In genomic region chr1:53824446-53825337, GRCm38 (mm10) we compare ENCODE assay signal across 13 mouse cellular contexts. TPM values are rescaled to one million over a fixed set of nuclear protein-coding genes. Genes with fewer than 3 reads are reported as not detected.
DNase-seq lines count a peak whose midpoint lies in the region; ATAC-seq and TF ChIP-seq lines count a peak whose summit lies in the region.
"Had no signal": no experiment of that assay in that cellular context is flagged by ENCODE, and none has a peak within 500 bp of the region (broad histone marks: within the 10 kb centered on the region; RNA-seq: fewer than 3 reads in every experiment).

No protein-coding gene starts in this region.

- no peak for DNase-seq in spleen, adult 2 months (ENCODE audit: low read depth in 1 of 2, low spot score in 2 of 2)
- DNase-seq in spleen, postnatal 10 days (ENCODE audit: low spot score in 2 of 2): no peak
- DNase-seq in left cerebral cortex, postnatal 14 days (ENCODE audit: low spot score in 2 of 2): no peak
- DNase-seq: gastrocnemius, postnatal 10 days had no signal

- H3K27ac ChIP-seq in intestine, postnatal 0 days (ENCODE audit: low read depth, low read length): no peak overlapping the region
- H3K27ac ChIP-seq in intestine, embryonic 15.5 days: no peak overlapping the region
- peak overlapping the region; percentile 99 for H3K27ac ChIP-seq in spleen, adult 2 months (ENCODE audit: insufficient read depth, low read length)
- peak overlapping the region; percentile 89; the same call in 1 of the 2 replicates for H3K27ac ChIP-seq in embryonic fibroblast, embryonic 13.5 days (ENCODE audit: insufficient read depth, low read length)
- H3K27ac ChIP-seq in neural tube, embryonic 15.5 days (replicated peaks): peak overlapping the region; percentile 54; the same call in 1 of the 2 replicates
- H3K27ac ChIP-seq in midbrain, embryonic 16.5 days (ENCODE audit: low read length): no peak overlapping the region

- intact Hi-C loops in left cerebral cortex, postnatal 14 days (cut with DNase I): no loop called here

- H3K4me3 ChIP-seq in intestine, postnatal 0 days (ENCODE audit: low read depth, low read length): no peak overlapping the region
- H3K4me3 ChIP-seq in intestine, embryonic 15.5 days (replicated peaks): no peak overlapping the region
- no peak overlapping the region for H3K4me3 ChIP-seq in spleen, adult 2 months (ENCODE audit: extremely low read depth, insufficient read depth, insufficient read length)
- no peak overlapping the region for H3K4me3 ChIP-seq in embryonic fibroblast, embryonic 13.5 days (ENCODE audit: insufficient read depth, low read length)
- no peak overlapping the region for H3K4me3 ChIP-seq in neural tube, embryonic 15.5 days (replicated peaks)
- H3K4me3 ChIP-seq in midbrain, embryonic 16.5 days (ENCODE audit: low read depth, low read length): no peak overlapping the region

- TF ChIP-seq POLR2A in spleen, adult 2 months (IDR thresholded peaks at IDR 0.05; ENCODE audit: low read depth, low read length): no peak
- TF ChIP-seq POLR2A in embryonic fibroblast, embryonic 13.5 days (IDR thresholded peaks at IDR 0.05; ENCODE audit: low read depth, low read length): no peak

- no peaks in the 10 kb centered on the region for H3K36me3 ChIP-seq in intestine, postnatal 0 days (ENCODE audit: control insufficient read depth, insufficient read depth)
- no peaks in the 10 kb centered on the region for H3K36me3 ChIP-seq in intestine, embryonic 15.5 days
- H3K36me3 ChIP-seq in spleen, adult 2 months (ENCODE audit: control insufficient read depth, insufficient read depth, low read length): no peaks in the 10 kb centered on the region
- H3K36me3 ChIP-seq in neural tube, embryonic 15.5 days: no peaks in the 10 kb centered on the region; the same call in 1 of the 2 replicates
- peaks cover 3% of the 10 kb centered on the region; the same call in 1 of the 2 replicates for H3K36me3 ChIP-seq in midbrain, embryonic 16.5 days (ENCODE audit: control insufficient read depth, insufficient read depth, low read length)
- H3K36me3 ChIP-seq: embryonic facial prominence, embryonic 15.5 days; limb, embryonic 13.5 days; midbrain, embryonic 10.5 days had no signal

- no peak for ATAC-seq in intestine, postnatal 0 days
- ATAC-seq in intestine, embryonic 15.5 days: no peak
- ATAC-seq in neural tube, embryonic 15.5 days (ENCODE audit: low FRiP score): no peak
- ATAC-seq in midbrain, embryonic 16.5 days: no peak

- H3K4me2 ChIP-seq in intestine, postnatal 0 days (replicated peaks; ENCODE audit: low read depth): 0 out of 2 replicates have a peak overlapping the region, but pooled peaks have one; percentile 61
- no peak overlapping the region for H3K4me2 ChIP-seq in intestine, embryonic 15.5 days (replicated peaks)
- no peak overlapping the region for H3K4me2 ChIP-seq in neural tube, embryonic 15.5 days
- no peak overlapping the region for H3K4me2 ChIP-seq in midbrain, embryonic 16.5 days (ENCODE audit: low read length)

- no peak for TF ChIP-seq CTCF in intestine, postnatal 0 days (IDR thresholded peaks at IDR 0.05; ENCODE audit: low read depth)
- no peak for TF ChIP-seq CTCF in spleen, adult 2 months (IDR thresholded peaks at IDR 0.05; ENCODE audit: extremely low read depth, insufficient read depth, insufficient read length, insufficient replicate concordance)
- TF ChIP-seq CTCF in embryonic fibroblast, embryonic 13.5 days (IDR thresholded peaks at IDR 0.05; ENCODE audit: borderline replicate concordance, insufficient read depth, low read length): no peak

- WGBS in intestine, postnatal 0 days: 68% methylated on average over 9 of the region's 9 CpGs
- WGBS in intestine, embryonic 15.5 days: 79% methylated on average over 9 of the region's 9 CpGs
- 59% methylated on average over 9 of the region's 9 CpGs for WGBS in spleen, adult 2 months
- 81% methylated on average over 9 of the region's 9 CpGs for WGBS in neural tube, embryonic 15.5 days
- WGBS in midbrain, embryonic 16.5 days: 66% methylated on average over 9 of the region's 9 CpGs

- no peaks in the 10 kb centered on the region for H3K9me3 ChIP-seq in intestine, postnatal 0 days (ENCODE audit: control insufficient read depth)
- no peaks in the 10 kb centered on the region for H3K9me3 ChIP-seq in intestine, embryonic 15.5 days
- no peaks in the 10 kb centered on the region for H3K9me3 ChIP-seq in neural tube, embryonic 15.5 days (replicated peaks)
- no peaks in the 10 kb centered on the region for H3K9me3 ChIP-seq in midbrain, embryonic 16.5 days (replicated peaks; ENCODE audit: control insufficient read depth, low read length, poor library complexity, severe bottlenecking)
- H3K9me3 ChIP-seq: embryonic facial prominence, embryonic 15.5 days; limb, embryonic 13.5 days; midbrain, embryonic 10.5 days had no signal

- H3K27me3 ChIP-seq in intestine, postnatal 0 days (replicated peaks; ENCODE audit: control insufficient read depth, insufficient read depth, low read length): no peaks in the 10 kb centered on the region
- H3K27me3 ChIP-seq in intestine, embryonic 15.5 days (replicated peaks): no peaks in the 10 kb centered on the region
- H3K27me3 ChIP-seq in spleen, adult 2 months (ENCODE audit: control insufficient read depth, insufficient read depth, low read length): no peaks in the 10 kb centered on the region
- no peaks in the 10 kb centered on the region for H3K27me3 ChIP-seq in neural tube, embryonic 15.5 days (replicated peaks)
- no peaks in the 10 kb centered on the region; the same call in 1 of the 2 replicates for H3K27me3 ChIP-seq in midbrain, embryonic 16.5 days (ENCODE audit: control insufficient read depth, insufficient read depth, low read depth, low read length)
- H3K27me3 ChIP-seq: embryonic facial prominence, embryonic 15.5 days; limb, embryonic 13.5 days; Patski had no signal

- no peak overlapping the region for H3K9ac ChIP-seq in intestine, postnatal 0 days (ENCODE audit: low read depth, low read length)
- H3K9ac ChIP-seq in intestine, embryonic 15.5 days: no peak overlapping the region
- H3K9ac ChIP-seq in neural tube, embryonic 15.5 days (replicated peaks): no peak overlapping the region
- no peak overlapping the region for H3K9ac ChIP-seq in midbrain, embryonic 16.5 days (ENCODE audit: low read depth, low read length)
- H3K9ac ChIP-seq: embryonic facial prominence, embryonic 15.5 days; limb, embryonic 13.5 days had no signal

- 0 out of 2 replicates have a peak, but pooled peaks cover 3% of the 10 kb centered on the region for H3K4me1 ChIP-seq in intestine, postnatal 0 days (replicated peaks; ENCODE audit: control insufficient read depth, insufficient read depth, low read length)
- no peaks in the 10 kb centered on the region for H3K4me1 ChIP-seq in intestine, embryonic 15.5 days (replicated peaks)
- H3K4me1 ChIP-seq in spleen, adult 2 months (ENCODE audit: control insufficient read depth, insufficient read depth, insufficient read length): peaks cover 19% of the 10 kb centered on the region
- 0 out of 2 replicates have a peak, but pooled peaks cover 2% of the 10 kb centered on the region for H3K4me1 ChIP-seq in embryonic fibroblast, embryonic 13.5 days (ENCODE audit: control insufficient read depth, insufficient read depth, low read length)
- peaks cover 16% of the 10 kb centered on the region for H3K4me1 ChIP-seq in neural tube, embryonic 15.5 days
- H3K4me1 ChIP-seq in midbrain, embryonic 16.5 days (ENCODE audit: control insufficient read depth, insufficient read depth, low read length): peaks cover 11% of the 10 kb centered on the region

RNA-seq across cellular contexts. Expression of gene Stk17b, which starts 39.7 kb away (rescaled TPM):
- 17.1 and 17.8 TPM in 2 replicates for polyA plus RNA-seq in intestine, postnatal 0 days (2015; fragmentation: Nextera tagmentation; extraction: Ambion mirVana)
- 13.9 and 15.4 TPM in 2 replicates for polyA plus RNA-seq in intestine, embryonic 15.5 days (2015; fragmentation: Nextera tagmentation; extraction: Ambion mirVana)
- polyA plus RNA-seq in spleen, adult 2 months (2012; rRNA removed): 25.7 and 30.0 TPM in 2 replicates
- 38.6 and 52.9 TPM in 2 replicates for polyA plus RNA-seq in embryonic fibroblast, embryonic 13.5 days (2011; ENCODE audit: insufficient read length, low read depth, missing spikeins)
- polyA plus RNA-seq in neural tube, embryonic 15.5 days (2015; fragmentation: Nextera tagmentation; extraction: Ambion mirVana): 6.1 and 10.4 TPM in 2 replicates
- polyA plus RNA-seq in midbrain, embryonic 16.5 days (2015; fragmentation: Nextera tagmentation; extraction: Ambion mirVana): 3.4 and 5.1 TPM in 2 replicates
- total RNA-seq in left cerebral cortex, postnatal 14 days (2021): 10 to 100 TPM in 1 of 2 experiments, 1 to 10 TPM in 1; 9.7 to 10.7 TPM

Comparison
In these comparisons a context has a peak if more than half of its experiments do, and no peak if none do; other contexts are left out.
1. H3K27ac ChIP-seq: peak in spleen, adult 2 months (single experiment), embryonic fibroblast, embryonic 13.5 days (single experiment) and neural tube, embryonic 15.5 days (single experiment); none in intestine, postnatal 0 days (single experiment), intestine, embryonic 15.5 days (single experiment) and midbrain, embryonic 16.5 days (single experiment).